Mouse (Mus musculus) kidney, adult 2 months (tissue): ENCODE data around the gene Dynlt1f. TPM values are rescaled to one million over a fixed set of nuclear protein-coding genes. Genes with fewer than 3 reads are reported as not detected.
"Not testable (repeated sequence)": the region's sequence is repeated elsewhere in the genome, so short reads cannot be mapped to it uniquely, and the experiment has no call there.

Experiments
- DNase-seq: peaks from one replicate; pipeline ENCODE4 v3.0.0; 2021
- H3K27ac ChIP-seq: fragments of 200-500 bp; 2 replicates; pipeline ENCODE4 v1.5.1; 2012; ENCODE audit warnings: low read depth, low read length, control low read depth, inconsistent platforms; ENCODE audit not compliant: insufficient read depth
- H3K27me3 ChIP-seq: fragments of 200-500 bp; replicated peaks from 2 replicates; pipeline ENCODE4 v1.6.1; 2012; ENCODE audit warnings: mild to moderate bottlenecking, moderate library complexity, low read length, inconsistent platforms; ENCODE audit not compliant: control insufficient read depth, insufficient read depth
- H3K36me3 ChIP-seq: fragments of 200-500 bp; 2 replicates; pipeline ENCODE4 v1.6.1; 2012; ENCODE audit warnings: mild to moderate bottlenecking, moderate library complexity, low read length, inconsistent platforms; ENCODE audit not compliant: control insufficient read depth, insufficient read depth
- H3K4me1 ChIP-seq: fragments of 200-500 bp; 2 replicates; pipeline ENCODE4 v1.6.1; 2011; ENCODE audit warnings: low read length; ENCODE audit not compliant: control insufficient read depth, insufficient read depth
- H3K4me3 ChIP-seq: fragments of 200-500 bp; 2 replicates; pipeline ENCODE4 v1.5.1; 2011; ENCODE audit warnings: mild to moderate bottlenecking, low read depth, low read length, control low read depth; ENCODE audit not compliant: insufficient read depth
- WGBS: fragments of 180-500 bp; shearing (Covaris S2); methylation state at CpG from one replicate; pipeline ENCODE4 v1.1.7; 2018; 5-methylcytosine and 5-hydroxymethylcytosine counted together
- polyA plus RNA-seq: library from polyadenylated mRNA; depleted of rRNA; stranded (reverse); fragments of >200 nt; gene quantifications from 2 replicates; pipeline ENCODE4 v1.2.3, GENCODE M21; 2012

Dynlt1f gene
- polyA plus RNA-seq, 1 experiment: 64.5 TPM

- H3K4me3 ChIP-seq, H3K27ac ChIP-seq, H3K36me3 ChIP-seq, H3K4me1 ChIP-seq, H3K27me3 ChIP-seq, DNase-seq: not testable (repeated sequence)
- 62% methylated on average over 2 of the region's 6 CpGs for WGBS
These were observed 30.7 kb downstream of the Dynlt1f start for GRCm38 (mm10) chr17:6624926-6625558.

GRCm38 (mm10) chr17:6621976-6622375 is 33.7 kb downstream of the Dynlt1f start:
- 84% methylated on average over 11 of the region's 12 CpGs for WGBS
- H3K36me3 ChIP-seq, H3K27ac ChIP-seq, H3K4me3 ChIP-seq, DNase-seq, H3K4me1 ChIP-seq, H3K27me3 ChIP-seq: not testable (repeated sequence)

- H3K4me3 ChIP-seq, H3K36me3 ChIP-seq, H3K4me1 ChIP-seq, H3K27me3 ChIP-seq, DNase-seq, H3K27ac ChIP-seq: not testable (repeated sequence)
- whole genome bisulfite sequencing: 76% methylated on average over 18 of the region's 20 CpGs
These were observed 34.8 kb downstream of the Dynlt1f start for GRCm38 (mm10) chr17:6620730-6621451.

DNA sequence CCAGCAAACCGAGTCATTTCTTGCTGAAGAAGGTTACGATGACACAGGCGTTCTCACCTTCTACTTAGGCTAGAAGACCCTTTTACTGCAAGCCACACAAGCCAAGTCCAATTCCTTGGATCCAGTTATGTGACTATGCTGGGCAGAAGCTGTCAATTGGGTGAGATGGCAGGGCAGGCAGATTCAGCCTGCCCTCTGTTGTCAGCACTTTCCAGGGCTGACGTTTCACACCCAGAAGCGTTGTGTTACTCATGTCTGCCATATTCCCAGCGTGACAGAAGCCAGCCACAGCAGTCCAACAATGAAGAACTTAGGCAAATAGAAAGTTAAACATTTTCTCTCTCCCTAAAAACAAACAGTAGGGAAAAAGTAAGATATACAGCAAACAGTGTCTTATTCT is 35.7 kb downstream of the Dynlt1f start:
- not testable (repeated sequence) for H3K4me3 ChIP-seq, H3K4me1 ChIP-seq, H3K27ac ChIP-seq, H3K36me3 ChIP-seq, H3K27me3 ChIP-seq, DNase-seq
- 77% methylated on average over 5 of the region's 6 CpGs for WGBS

GRCm38 (mm10) chr17:6619271-6619670 is 36.4 kb downstream of the Dynlt1f start:
- not testable (repeated sequence) for H3K27me3 ChIP-seq, H3K4me3 ChIP-seq, H3K36me3 ChIP-seq, DNase-seq, H3K4me1 ChIP-seq, H3K27ac ChIP-seq
- WGBS: 90% methylated on average over 5 of the region's 5 CpGs

GRCm38 (mm10) chr17:6617689-6618400 is 37.9 kb downstream of the Dynlt1f start:
- 36% methylated on average over 7 of the region's 13 CpGs for WGBS
- not testable (repeated sequence) for H3K4me3 ChIP-seq, H3K27ac ChIP-seq, H3K27me3 ChIP-seq, DNase-seq, H3K36me3 ChIP-seq, H3K4me1 ChIP-seq

DNA sequence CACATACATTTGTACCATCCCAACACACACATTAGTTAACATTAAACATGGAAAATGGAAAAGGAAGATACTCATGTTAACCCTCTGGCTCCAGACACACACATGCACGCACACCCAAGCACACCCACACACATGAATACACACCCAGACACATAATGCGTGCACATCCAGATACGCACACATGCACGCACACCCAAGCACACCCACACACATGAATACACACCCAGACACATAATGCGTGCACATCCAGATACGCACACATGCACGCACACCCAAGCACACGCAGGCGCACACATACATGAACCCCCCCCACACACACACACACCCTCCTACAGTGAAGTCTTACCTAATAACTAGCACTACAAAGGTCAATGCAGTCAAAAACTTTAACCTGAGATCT is 39.0 kb downstream of the Dynlt1f start:
- WGBS: 97% methylated on average over 9 of the region's 9 CpGs
- not testable (repeated sequence) for DNase-seq, H3K36me3 ChIP-seq, H3K27ac ChIP-seq, H3K4me3 ChIP-seq, H3K4me1 ChIP-seq, H3K27me3 ChIP-seq

DNA sequence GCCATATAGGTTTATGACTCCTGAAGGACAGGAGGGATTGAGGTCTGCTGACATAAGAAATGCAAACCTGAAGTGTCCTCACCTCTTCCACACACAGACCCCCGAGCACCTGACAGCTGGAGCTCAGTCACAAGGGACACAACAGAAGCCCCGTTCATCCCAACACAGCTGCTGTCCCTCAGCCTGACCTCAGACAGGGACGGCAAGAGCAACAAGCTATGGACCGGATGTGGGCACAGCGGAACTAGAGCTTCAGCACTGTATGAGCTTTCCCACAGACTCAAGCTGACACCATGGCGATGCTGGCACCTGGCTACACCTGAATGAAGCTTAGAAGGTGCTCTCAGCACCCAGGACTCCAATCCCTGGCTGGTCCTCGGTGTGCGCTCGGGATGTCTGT is 41.4 kb downstream of the Dynlt1f start:
- not testable (repeated sequence) for H3K4me1 ChIP-seq, DNase-seq, H3K4me3 ChIP-seq, H3K36me3 ChIP-seq, H3K27ac ChIP-seq, H3K27me3 ChIP-seq
- WGBS: 53% methylated on average over 6 of the region's 9 CpGs

DNA sequence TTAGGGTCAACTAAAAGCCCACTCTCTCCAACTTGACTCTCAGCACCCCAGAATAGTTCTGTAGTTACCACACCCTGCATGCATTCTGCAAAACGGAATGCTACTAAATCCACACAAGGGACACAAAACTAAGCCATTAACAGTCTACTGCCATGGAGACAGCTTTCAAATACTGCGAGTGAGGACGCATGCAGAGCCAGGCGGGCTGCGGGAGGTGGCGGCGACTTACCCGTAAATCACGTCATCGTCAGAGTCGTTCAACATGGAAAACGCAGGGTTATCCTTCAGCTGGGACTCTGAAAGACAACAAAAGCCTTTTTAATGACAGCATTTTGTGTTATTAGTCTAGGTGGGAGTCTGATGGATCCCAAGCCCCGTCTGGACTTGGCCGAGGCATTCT is 42.2 kb downstream of the Dynlt1f start:
- H3K36me3 ChIP-seq, H3K27ac ChIP-seq, H3K27me3 ChIP-seq, H3K4me3 ChIP-seq, H3K4me1 ChIP-seq, DNase-seq: not testable (repeated sequence)
- WGBS: 80% methylated on average over 11 of the region's 14 CpGs

DNA sequence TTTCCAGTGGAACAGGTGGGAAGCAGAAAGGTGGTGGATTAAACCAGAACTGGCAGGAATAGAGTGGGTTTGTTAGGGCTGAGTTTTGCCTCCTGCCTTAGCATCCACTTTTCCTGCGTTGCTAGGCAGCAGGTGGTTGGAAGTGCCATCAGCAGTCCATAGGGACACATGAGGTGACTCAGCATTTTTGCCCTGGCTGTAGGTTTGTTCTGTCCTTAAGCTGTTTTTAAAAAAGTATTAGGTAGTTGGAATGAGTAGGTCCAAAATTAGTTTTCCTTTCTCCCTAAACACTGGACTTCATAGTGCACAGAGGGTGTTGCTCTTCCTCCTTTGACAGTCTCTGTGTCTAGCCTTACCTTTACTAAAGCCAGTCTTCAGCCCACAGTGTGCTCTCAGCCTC is 50.4 kb downstream of the Dynlt1f start:
- not testable (repeated sequence) for H3K36me3 ChIP-seq, H3K27me3 ChIP-seq, H3K27ac ChIP-seq, H3K4me3 ChIP-seq, H3K4me1 ChIP-seq
- peak; percentile 14 for DNase-seq
- 48% methylated on average over 1 of the region's 1 CpGs for WGBS

GRCm38 (mm10) chr17:6602205-6602604 is 53.5 kb downstream of the Dynlt1f start:
- H3K4me1 ChIP-seq, H3K27ac ChIP-seq, H3K4me3 ChIP-seq, H3K27me3 ChIP-seq, DNase-seq, H3K36me3 ChIP-seq: not testable (repeated sequence)
- WGBS: 0% methylated on average over 3 of the region's 4 CpGs
